Mouse (Mus musculus): ENCODE results near the gene Cacna1b. TPM values are rescaled to one million over a fixed set of nuclear protein-coding genes. Genes with fewer than 3 reads are reported as not detected.

Cacna1b gene
- total RNA-seq, 2 experiments from 2014 or later, result 2.3 to 2.8 TPM

- no peak for DNase-seq (ENCODE audit: low spot score in 2 of 2)
Observed at GRCm38 (mm10) chr2:24553962-24554361, 209.0 kb downstream of the Cacna1b start.

Other genes starting within 250 kb of the Cacna1b start
- 10 to 100 TPM; 46.6 to 50.1 TPM for gene Ehmt1, start 156.5 kb upstream of the Cacna1b start, total RNA-seq (2021)
- 1 to 10 TPM; 9.2 to 9.9 TPM for gene Arrdc1, start 172.1 kb upstream of the Cacna1b start, total RNA-seq (2021)
- gene Zmynd19, start 186.6 kb upstream of the Cacna1b start, total RNA-seq (2021), result 10 to 100 TPM; 21.6 to 30.4 TPM
- 10 to 100 TPM in 1 of 2 experiments, 1 to 10 TPM in 1; 6.6 to 10.8 TPM for gene Dph7, start 199.2 kb upstream of the Cacna1b start, total RNA-seq (2021)
- gene Mrpl41, start 211.9 kb upstream of the Cacna1b start, total RNA-seq (2021), result 10 to 100 TPM; 85.2 to 88.0 TPM
- gene Pnpla7, start 212.9 kb upstream of the Cacna1b start, total RNA-seq (2021), result 10 to 100 TPM; 36.3 to 47.2 TPM